Mouse (Mus musculus): ENCODE measurements around the gene Myo5c. TPM values are rescaled to one million over a fixed set of nuclear protein-coding genes. Genes with fewer than 3 reads are reported as not detected.

Gene Myo5c
- polyA plus RNA-seq, 1 experiment from 2014 or later = 0.14 TPM

DNA sequence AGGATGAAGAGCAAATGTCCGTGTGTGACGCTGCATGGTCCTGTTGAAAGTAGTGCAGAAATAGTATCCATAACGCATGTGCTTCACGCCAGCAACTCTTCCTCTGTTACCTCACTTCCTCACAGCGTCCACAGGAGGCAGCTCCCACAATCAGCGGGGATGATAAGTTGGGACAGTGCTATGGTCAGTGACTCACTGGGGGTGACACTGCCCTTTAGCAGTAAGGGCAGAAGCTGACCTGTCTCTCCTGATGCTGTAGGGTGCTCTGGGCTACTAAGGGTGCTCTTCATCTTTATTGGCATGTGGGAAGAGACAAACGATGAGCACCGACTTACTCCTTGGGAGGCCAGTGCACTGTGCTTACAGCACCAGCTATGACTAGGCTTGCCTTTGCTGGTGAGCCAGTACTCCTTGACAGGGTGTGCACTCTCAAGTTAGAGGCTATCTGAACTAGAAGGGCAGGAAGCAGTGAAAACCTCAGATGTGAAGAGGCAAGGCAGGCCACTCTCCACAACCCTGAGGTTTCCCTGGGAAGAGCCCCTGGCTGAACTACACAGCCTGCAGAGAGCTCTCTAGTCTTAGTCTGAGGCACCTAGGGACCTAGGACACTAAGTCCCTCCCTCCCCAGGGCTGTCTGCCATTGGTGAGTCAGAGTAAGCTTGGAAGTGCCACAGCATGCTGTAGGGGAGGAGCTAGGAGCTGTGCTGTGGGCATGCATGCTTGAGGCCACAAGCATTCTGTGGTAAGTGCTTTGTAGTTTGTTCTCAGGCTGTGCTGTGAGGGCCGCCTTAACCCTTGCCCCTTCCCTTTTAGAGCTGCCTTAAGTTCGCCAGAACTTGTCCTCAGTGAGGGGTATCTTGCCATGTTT lies 10.2 kb upstream of the Myo5c start:
- no peak for ATAC-seq (ENCODE audit: low FRiP score, low read depth)
- 75% methylated on average over 10 of the region's 10 CpGs for WGBS
- Histone ChIP-seq H3K4me2 (replicated peaks) (no peak overlapping the region), H3K4me3 (no peak overlapping the region), H3K27ac (no peak overlapping the region), H3K9ac (no peak overlapping the region), H3K27me3 (no peaks in the 10 kb centered on the region), H3K9me3 (no peaks in the 10 kb centered on the region), H3K4me1 (peaks cover 8% of the 10 kb centered on the region; the same call in 1 of the 2 replicates), H3K36me3 (peaks cover 24% of the 10 kb centered on the region)

- H3K9ac ChIP-seq = no peak overlapping the region
- peaks cover 16% of the 10 kb centered on the region for H3K4me1 ChIP-seq
- no peak overlapping the region for H3K27ac ChIP-seq
- H3K27me3 ChIP-seq = peaks cover 49% of the 10 kb centered on the region
- no peak for ATAC-seq (ENCODE audit: low FRiP score, low read depth)
- H3K36me3 ChIP-seq = no peaks in the 10 kb centered on the region
- H3K4me2 ChIP-seq (replicated peaks) = no peak overlapping the region
- no peak overlapping the region for H3K4me3 ChIP-seq
- H3K9me3 ChIP-seq = no peaks in the 10 kb centered on the region
- 35% methylated on average over 7 of the region's 8 CpGs for WGBS
These were observed 1.0 kb downstream of the Myo5c start for GRCm38 (mm10) chr9:75232860-75233259.

- Histone ChIP-seq H3K9ac (peak overlapping the region; percentile 31; the same call in 1 of the 2 replicates), H3K27me3 (peaks cover 49% of the 10 kb centered on the region), H3K9me3 (no peaks in the 10 kb centered on the region), H3K4me3 (no peak overlapping the region), H3K4me1 (peaks cover 16% of the 10 kb centered on the region), H3K27ac (no peak overlapping the region), H3K36me3 (no peaks in the 10 kb centered on the region), H3K4me2 (replicated peaks) (no peak overlapping the region)
- ATAC-seq (ENCODE audit: low FRiP score, low read depth) = no peak
- 30% methylated on average over 7 of the region's 7 CpGs for WGBS
These were observed 2.5 kb downstream of the Myo5c start for GRCm38 (mm10) chr9:75234271-75234741.

DNA sequence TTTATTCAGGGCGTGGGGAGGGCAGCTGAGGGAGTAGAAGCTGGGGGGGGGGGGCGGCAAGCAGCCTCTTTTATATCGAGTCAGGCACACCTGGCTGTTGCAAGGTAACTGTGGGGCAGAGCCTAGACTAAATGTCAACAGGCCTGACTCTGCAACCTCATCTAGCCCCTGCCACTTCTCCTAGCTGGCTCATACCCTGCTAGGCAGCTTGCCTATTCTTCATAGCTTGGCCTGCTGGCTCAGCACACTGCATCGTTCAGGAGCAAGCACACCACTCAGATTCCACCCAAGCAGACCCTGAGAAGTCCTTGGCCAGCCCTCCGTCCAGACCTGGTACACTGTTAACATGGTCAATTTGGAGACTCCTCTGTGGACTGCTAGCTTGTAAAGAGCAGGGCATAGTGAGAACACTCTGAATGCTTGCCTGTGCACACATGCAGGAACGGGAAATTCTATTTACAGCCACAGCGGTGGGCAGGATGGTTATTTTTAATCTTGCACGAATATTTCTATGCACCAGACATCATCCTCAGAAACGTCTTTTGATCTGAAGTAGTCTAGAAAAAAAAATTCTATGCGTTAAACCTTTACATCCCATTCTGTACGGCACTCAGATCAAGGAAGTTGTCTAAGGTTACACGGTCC lies 3.3 kb downstream of the Myo5c start:
- no peak overlapping the region for H3K27ac ChIP-seq
- H3K4me2 ChIP-seq (replicated peaks) = no peak overlapping the region
- no peak for ATAC-seq (ENCODE audit: low FRiP score, low read depth)
- H3K9ac ChIP-seq = no peak overlapping the region
- H3K4me3 ChIP-seq = no peak overlapping the region
- H3K36me3 ChIP-seq = no peaks in the 10 kb centered on the region
- H3K27me3 ChIP-seq = peaks cover 48% of the 10 kb centered on the region
- 0 out of 2 replicates have a peak, but pooled peaks cover 2% of the 10 kb centered on the region for H3K9me3 ChIP-seq
- 65% methylated on average over 12 of the region's 12 CpGs for WGBS
- H3K4me1 ChIP-seq = peaks cover 16% of the 10 kb centered on the region

DNA sequence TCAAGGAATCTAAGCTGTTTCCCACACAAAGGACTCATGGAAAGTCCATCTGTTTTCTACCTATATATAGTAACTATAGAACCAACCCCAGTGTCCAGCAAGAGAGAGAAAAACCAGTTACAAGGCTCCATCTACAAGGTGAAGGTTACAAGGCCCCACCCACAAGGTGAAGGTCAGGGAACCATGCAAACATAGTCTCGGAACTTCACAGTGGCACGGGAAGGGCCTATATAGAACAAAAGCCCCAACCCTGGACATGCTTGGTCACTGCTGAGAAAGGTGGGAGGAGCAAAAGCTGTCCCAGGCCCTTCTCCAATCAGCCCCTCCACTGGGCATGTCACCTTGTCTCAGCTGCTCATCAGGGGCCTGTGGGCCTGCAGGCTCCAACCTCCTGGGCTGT lies 3.9 kb downstream of the Myo5c start:
- H3K4me2 ChIP-seq (replicated peaks) = no peak overlapping the region
- 71% methylated on average over 2 of the region's 2 CpGs for WGBS
- peaks cover 42% of the 10 kb centered on the region for H3K27me3 ChIP-seq
- 0 out of 2 replicates have a peak, but pooled peaks cover 4% of the 10 kb centered on the region for H3K9me3 ChIP-seq
- no peak overlapping the region for H3K27ac ChIP-seq
- peaks cover 16% of the 10 kb centered on the region for H3K4me1 ChIP-seq
- no peak for ATAC-seq (ENCODE audit: low FRiP score, low read depth)
- H3K4me3 ChIP-seq = no peak overlapping the region
- H3K36me3 ChIP-seq = no peaks in the 10 kb centered on the region
- no peak overlapping the region for H3K9ac ChIP-seq

DNA sequence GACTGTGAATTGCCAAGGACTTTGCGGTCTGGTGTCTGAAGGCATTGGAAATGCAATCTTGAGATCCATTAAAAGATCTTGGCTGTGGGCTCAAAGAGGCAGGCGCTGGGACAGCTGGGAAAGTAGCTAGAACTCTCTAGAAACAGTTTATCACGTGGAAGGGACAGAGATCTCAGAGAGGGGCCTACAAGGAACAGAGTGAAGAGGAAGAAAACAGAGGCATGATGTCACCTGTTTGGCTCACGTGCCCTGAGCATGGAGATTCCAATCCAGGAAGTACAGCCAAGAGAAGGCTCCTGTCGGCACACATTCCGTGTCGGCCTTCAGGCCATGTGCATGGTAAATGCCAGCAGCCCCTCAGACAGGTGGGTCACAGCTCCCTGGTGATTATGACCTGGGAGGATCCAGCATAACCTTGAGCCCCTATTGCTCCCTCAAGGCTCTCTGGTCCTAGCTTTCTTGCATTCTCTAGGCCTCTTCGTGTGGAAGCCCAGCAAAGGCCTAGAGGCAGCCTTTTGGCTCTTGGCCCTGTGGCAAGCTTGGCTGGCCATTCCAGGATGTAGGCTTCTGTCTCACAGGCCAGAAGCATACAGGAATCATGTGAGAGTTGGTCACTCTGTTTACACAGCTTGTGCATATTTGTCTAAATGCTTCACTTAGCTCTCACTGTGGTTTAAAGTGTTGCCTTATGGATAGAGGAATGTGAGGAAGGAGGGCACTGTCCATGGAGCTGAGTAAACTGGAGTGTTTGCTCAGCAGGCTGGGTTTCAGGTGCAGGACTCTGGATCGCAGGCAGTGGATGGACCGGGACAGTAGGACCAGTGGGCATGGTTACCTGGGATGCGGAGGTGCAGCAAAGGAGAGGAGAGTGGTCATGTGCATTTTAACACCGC lies 4.8 kb downstream of the Myo5c start:
- ATAC-seq (ENCODE audit: low FRiP score, low read depth) = no peak
- peaks cover 32% of the 10 kb centered on the region for H3K27me3 ChIP-seq
- H3K9me3 ChIP-seq = 0 out of 2 replicates have a peak, but pooled peaks cover 4% of the 10 kb centered on the region
- no peak overlapping the region for H3K4me2 ChIP-seq (replicated peaks)
- H3K36me3 ChIP-seq = no peaks in the 10 kb centered on the region
- H3K4me3 ChIP-seq = no peak overlapping the region
- WGBS = 83% methylated on average over 12 of the region's 12 CpGs
- H3K9ac ChIP-seq = no peak overlapping the region
- no peak overlapping the region for H3K27ac ChIP-seq
- peaks cover 13% of the 10 kb centered on the region for H3K4me1 ChIP-seq

DNA sequence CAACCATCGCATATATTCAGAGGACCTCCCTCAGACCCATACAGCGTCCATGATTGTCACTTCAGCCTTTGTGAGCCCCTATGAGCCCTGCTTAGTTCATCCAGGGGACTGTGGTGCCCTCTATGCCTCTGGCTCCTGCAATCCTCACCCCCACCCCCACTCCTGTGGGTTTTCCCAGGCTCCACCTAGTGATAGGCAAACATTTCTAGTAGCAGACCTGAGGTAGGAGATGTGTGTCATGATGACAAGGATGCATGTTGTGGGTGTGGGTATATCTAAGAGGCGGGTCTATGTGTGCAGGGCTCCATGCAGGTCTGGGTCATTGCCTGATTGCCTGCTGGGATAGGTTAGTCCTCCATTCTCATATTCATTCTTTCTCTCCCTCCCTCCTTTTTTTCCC lies 6.4 kb downstream of the Myo5c start:
- 81% methylated on average over 3 of the region's 3 CpGs for WGBS
- H3K4me3 ChIP-seq = no peak overlapping the region
- H3K27me3 ChIP-seq = peaks cover 19% of the 10 kb centered on the region
- H3K9me3 ChIP-seq = 0 out of 2 replicates have a peak, but pooled peaks cover 4% of the 10 kb centered on the region
- H3K4me1 ChIP-seq = peaks cover 11% of the 10 kb centered on the region
- H3K27ac ChIP-seq = no peak overlapping the region
- H3K36me3 ChIP-seq = no peaks in the 10 kb centered on the region
- no peak for ATAC-seq (ENCODE audit: low FRiP score, low read depth)
- H3K4me2 ChIP-seq (replicated peaks) = no peak overlapping the region
- H3K9ac ChIP-seq = no peak overlapping the region

DNA sequence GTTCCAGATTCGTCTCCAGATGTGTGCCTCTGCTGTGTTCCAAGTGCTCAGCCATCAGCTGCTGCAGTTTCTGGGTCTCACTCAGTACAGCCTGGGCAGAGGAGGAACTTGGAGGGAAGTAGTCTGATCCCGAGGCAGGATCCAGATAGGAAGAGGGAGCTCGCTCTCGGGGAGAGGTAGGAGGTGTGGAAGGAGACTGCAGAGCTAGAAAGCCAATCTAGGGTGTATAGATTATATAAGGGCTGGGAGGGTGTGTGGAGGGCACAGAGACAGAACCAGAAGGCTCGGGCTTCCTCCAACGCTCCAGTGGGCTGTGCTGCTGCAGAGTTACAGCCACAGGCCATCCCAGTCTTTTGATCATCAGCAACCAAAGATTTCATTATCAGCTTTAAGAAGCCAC lies 11.2 kb downstream of the Myo5c start:
- no peak overlapping the region for H3K9ac ChIP-seq
- H3K9me3 ChIP-seq = 0 out of 2 replicates have a peak, but pooled peaks cover 4% of the 10 kb centered on the region
- WGBS = 69% methylated on average over 6 of the region's 6 CpGs
- no peak overlapping the region for H3K27ac ChIP-seq
- H3K4me1 ChIP-seq = peaks cover 19% of the 10 kb centered on the region
- H3K27me3 ChIP-seq = no peaks in the 10 kb centered on the region
- H3K36me3 ChIP-seq = no peaks in the 10 kb centered on the region
- ATAC-seq (ENCODE audit: low FRiP score, low read depth) = no peak
- H3K4me3 ChIP-seq = no peak overlapping the region
- H3K4me2 ChIP-seq (replicated peaks) = no peak overlapping the region

GRCm38 (mm10) chr9:75243730-75244406 lies 12.0 kb downstream of the Myo5c start:
- Histone ChIP-seq H3K9ac (no peak overlapping the region), H3K9me3 (0 out of 2 replicates have a peak, but pooled peaks cover 4% of the 10 kb centered on the region), H3K27me3 (no peaks in the 10 kb centered on the region), H3K36me3 (no peaks in the 10 kb centered on the region), H3K4me3 (no peak overlapping the region), H3K27ac (peak overlapping the region; percentile 48; the same call in 1 of the 2 replicates), H3K4me1 (peaks cover 19% of the 10 kb centered on the region), H3K4me2 (replicated peaks) (0 out of 2 replicates have a peak overlapping the region, but pooled peaks have one; percentile 3)
- peak; percentile 81 for ATAC-seq (ENCODE audit: low FRiP score, low read depth)
- 17% methylated on average over 5 of the region's 5 CpGs for whole genome bisulfite sequencing

DNA sequence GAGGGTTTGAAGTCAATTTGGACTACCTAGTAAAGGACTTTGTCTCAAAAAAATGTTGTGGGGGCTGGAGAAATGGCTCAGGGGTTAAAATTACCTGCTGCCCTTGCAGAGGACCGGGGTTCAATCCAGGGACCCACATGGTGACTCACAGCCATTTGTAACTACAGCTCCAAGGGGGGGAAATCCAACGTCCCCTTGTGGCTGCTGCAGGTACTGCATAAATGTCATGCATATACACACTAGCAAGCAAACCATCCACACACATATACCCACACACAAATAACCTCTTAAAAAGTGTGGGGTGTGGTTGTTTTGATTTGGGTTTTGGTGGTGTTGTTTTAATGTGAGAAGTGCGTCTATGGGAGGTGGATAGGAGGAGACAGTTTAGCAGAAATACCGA lies 12.7 kb downstream of the Myo5c start:
- no peak for ATAC-seq (ENCODE audit: low FRiP score, low read depth)
- H3K27ac ChIP-seq = no peak overlapping the region
- 69% methylated on average over 4 of the region's 4 CpGs for WGBS

More for the DNA sequence above, 12.7 kb downstream of the Myo5c start:
- Histone ChIP-seq H3K36me3 (no peaks in the 10 kb centered on the region), H3K9me3 (0 out of 2 replicates have a peak, but pooled peaks cover 4% of the 10 kb centered on the region), H3K4me2 (replicated peaks) (no peak overlapping the region), H3K27me3 (no peaks in the 10 kb centered on the region), H3K4me3 (no peak overlapping the region), H3K4me1 (peaks cover 19% of the 10 kb centered on the region), H3K9ac (no peak overlapping the region)

All from limb, embryonic 13.5 days (tissue).